Mouse (Mus musculus): ENCODE measurements around the gene Aifm2. TPM values are rescaled to one million over a fixed set of nuclear protein-coding genes. Genes with fewer than 3 reads are reported as not detected.

Aifm2 gene
- total and polyA plus RNA-seq, 3 experiments, result 4.1 to 7.4 (median 7.3) TPM

GRCm38 (mm10) chr10:61784414-61784813 lies 69.4 kb downstream of the Aifm2 start:
- no peak overlapping the region for H3K4me3 ChIP-seq (ENCODE audit: low read depth, low read length)
- no peaks in the 10 kb centered on the region for H3K4me1 ChIP-seq (ENCODE audit: insufficient read depth, low read depth, low read length)
- no peak for DNase-seq (ENCODE audit: low spot score)
- no peak for TF ChIP-seq TAL1 (conservative IDR thresholded peaks at IDR 0.05; ENCODE audit: low read depth, low read length)
- TF ChIP-seq GATA1 (IDR thresholded peaks at IDR 0.05; ENCODE audit: borderline replicate concordance, low read length), result no peak
- no peak for TF ChIP-seq POLR2AphosphoS5 (IDR thresholded peaks at IDR 0.05; ENCODE audit: insufficient replicate concordance, low read depth, low read length)
- TF ChIP-seq CTCF (IDR thresholded peaks at IDR 0.05; ENCODE audit: low read depth, low read length), result no peak
- no peak for TF ChIP-seq GATA2 (IDR thresholded peaks at IDR 0.05; ENCODE audit: borderline replicate concordance, low read depth, low read length)
- no peaks in the 10 kb centered on the region for H3K9me3 ChIP-seq (replicated peaks)
- no peaks in the 10 kb centered on the region for H3K27me3 ChIP-seq (ENCODE audit: insufficient read depth, low read length)
- ATAC-seq (ENCODE audit: extremely low read depth, insufficient number of reproducible peaks, low FRiP score, poor library complexity, severe bottlenecking), result no peak
- H3K36me3 ChIP-seq (replicated peaks), result no peaks in the 10 kb centered on the region

GRCm38 (mm10) chr10:61787541-61788313 lies 72.7 kb downstream of the Aifm2 start:
- Histone ChIP-seq H3K9me3 (replicated peaks) (no peaks in the 10 kb centered on the region), H3K4me3 (ENCODE audit: low read depth, low read length) (no peak overlapping the region), H3K4me1 (ENCODE audit: insufficient read depth, low read depth, low read length) (no peaks in the 10 kb centered on the region), H3K36me3 (replicated peaks) (no peaks in the 10 kb centered on the region), H3K27me3 (ENCODE audit: insufficient read depth, low read length) (no peaks in the 10 kb centered on the region)
- TF ChIP-seq POLR2AphosphoS5 (IDR thresholded peaks at IDR 0.05; ENCODE audit: insufficient replicate concordance, low read depth, low read length) (no peak), TAL1 (conservative IDR thresholded peaks at IDR 0.05; ENCODE audit: low read depth, low read length) (no peak), CTCF (IDR thresholded peaks at IDR 0.05; ENCODE audit: low read depth, low read length) (no peak), GATA2 (IDR thresholded peaks at IDR 0.05; ENCODE audit: borderline replicate concordance, low read depth, low read length) (no peak), GATA1 (IDR thresholded peaks at IDR 0.05; ENCODE audit: borderline replicate concordance, low read length) (no peak)
- DNase-seq (ENCODE audit: low spot score) (no peak), ATAC-seq (ENCODE audit: extremely low read depth, insufficient number of reproducible peaks, low FRiP score, poor library complexity, severe bottlenecking) (no peak)

GRCm38 (mm10) chr10:61788499-61788898 lies 73.4 kb downstream of the Aifm2 start:
- no peaks in the 10 kb centered on the region for H3K27me3 ChIP-seq (ENCODE audit: insufficient read depth, low read length)

More at GRCm38 (mm10) chr10:61788499-61788898, 73.4 kb downstream of the Aifm2 start:
- Histone ChIP-seq H3K36me3 (replicated peaks) (no peaks in the 10 kb centered on the region), H3K4me3 (ENCODE audit: low read depth, low read length) (no peak overlapping the region), H3K4me1 (ENCODE audit: insufficient read depth, low read depth, low read length) (no peaks in the 10 kb centered on the region), H3K9me3 (replicated peaks) (no peaks in the 10 kb centered on the region)
- no peak for ATAC-seq (ENCODE audit: extremely low read depth, insufficient number of reproducible peaks, low FRiP score, poor library complexity, severe bottlenecking)
- TF ChIP-seq GATA2 (IDR thresholded peaks at IDR 0.05; ENCODE audit: borderline replicate concordance, low read depth, low read length) (no peak), TAL1 (conservative IDR thresholded peaks at IDR 0.05; ENCODE audit: low read depth, low read length) (no peak), POLR2AphosphoS5 (IDR thresholded peaks at IDR 0.05; ENCODE audit: insufficient replicate concordance, low read depth, low read length) (no peak), GATA1 (IDR thresholded peaks at IDR 0.05; ENCODE audit: borderline replicate concordance, low read length) (no peak), CTCF (IDR thresholded peaks at IDR 0.05; ENCODE audit: low read depth, low read length) (no peak)
- no peak for DNase-seq (ENCODE audit: low spot score)

Other genes with a start within 250 kb of the Aifm2 start
- 7.4 and 7.7 TPM in 2 replicates for gene Lrrc20, start 239.5 kb upstream of the Aifm2 start, total RNA-seq (2014; fragmentation: Nextera tagmentation)
- gene Lrrc20, start 239.5 kb upstream of the Aifm2 start, total RNA-seq (2017), result 4.2 TPM in 2 replicates
- gene Lrrc20, start 239.5 kb upstream of the Aifm2 start, polyA plus RNA-seq (2012), result 8.4 and 11.1 TPM in 2 replicates
- gene Npffr1, start 119.8 kb upstream of the Aifm2 start, total RNA-seq (2014; fragmentation: Nextera tagmentation), result not detected in 2 replicates
- 0.05 and 0.12 TPM in 2 replicates for gene Npffr1, start 119.8 kb upstream of the Aifm2 start, total RNA-seq (2017)
- gene Npffr1, start 119.8 kb upstream of the Aifm2 start, polyA plus RNA-seq (2012), result not detected in 2 replicates
- 19.0 and 29.6 TPM in 2 replicates for gene Ppa1, start 66.7 kb upstream of the Aifm2 start, total RNA-seq (2014; fragmentation: Nextera tagmentation)
- gene Ppa1, start 66.7 kb upstream of the Aifm2 start, total RNA-seq (2017), result 36.8 and 42.0 TPM in 2 replicates
- 14.8 and 15.0 TPM in 2 replicates for gene Ppa1, start 66.7 kb upstream of the Aifm2 start, polyA plus RNA-seq (2012)
- gene Sar1a, start 35.0 kb upstream of the Aifm2 start, total RNA-seq (2014; fragmentation: Nextera tagmentation), result 60.0 and 85.1 TPM in 2 replicates
- 72.4 and 83.0 TPM in 2 replicates for gene Sar1a, start 35.0 kb upstream of the Aifm2 start, total RNA-seq (2017)
- gene Sar1a, start 35.0 kb upstream of the Aifm2 start, polyA plus RNA-seq (2012), result 30.8 and 31.6 TPM in 2 replicates
- 5.1 and 13.5 TPM in 2 replicates for gene Tysnd1, start 19.7 kb upstream of the Aifm2 start, total RNA-seq (2014; fragmentation: Nextera tagmentation)
- 8.2 and 10.8 TPM in 2 replicates for gene Tysnd1, start 19.7 kb upstream of the Aifm2 start, total RNA-seq (2017)
- 104 and 161 TPM in 2 replicates for gene Tysnd1, start 19.7 kb upstream of the Aifm2 start, polyA plus RNA-seq (2012)
- gene H2afy2, start 68.9 kb downstream of the Aifm2 start, total RNA-seq (2014; fragmentation: Nextera tagmentation), result not detected in 2 replicates
- gene H2afy2, start 68.9 kb downstream of the Aifm2 start, total RNA-seq (2017), result 0.05 TPM in 1 of 2 replicates, not detected in the other
- gene H2afy2, start 68.9 kb downstream of the Aifm2 start, polyA plus RNA-seq (2012), result not detected in 2 replicates

Data from G1E (cell line).